Mouse (Mus musculus) bone marrow macrophage, adult 2 months (primary cell): ENCODE data around the gene Cmtm1.

Experiments used
- CTCF ChIP-seq: IDR thresholded peaks from 2 replicates; pipeline ENCODE4 v1.5.1; 2012; ENCODE audit warnings: low read depth, mild to moderate bottlenecking, low read length, moderate library complexity
- POLR2A ChIP-seq: IDR thresholded peaks from 2 replicates; pipeline ENCODE4 v1.6.1; 2012; ENCODE audit warnings: mild to moderate bottlenecking, low read depth, low read length, borderline replicate concordance

DNA sequence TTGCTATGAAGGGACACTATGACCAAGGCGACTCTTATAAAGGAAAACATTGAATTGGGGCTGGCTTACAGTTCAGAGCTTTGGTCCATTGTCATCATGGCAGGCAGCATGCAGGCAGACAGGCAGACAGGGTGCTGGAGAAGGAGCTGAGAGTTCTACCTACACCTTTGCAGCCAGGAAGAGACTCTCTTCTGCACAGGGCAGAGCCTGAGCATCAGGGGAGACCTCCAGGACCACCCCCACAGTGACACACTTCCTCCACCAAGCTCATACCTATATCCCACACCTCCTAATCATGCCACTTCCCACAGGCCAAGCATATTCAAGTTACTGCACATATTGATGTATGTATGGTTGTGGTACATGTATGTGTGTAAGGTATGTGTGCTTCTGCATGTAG is 26.9 kb upstream of the Cmtm1 start:
- no peak for TF ChIP-seq CTCF
- no peak for TF ChIP-seq POLR2A
